Mouse (Mus musculus): ENCODE measurements around the gene Sgpl1. TPM values are rescaled to one million over a fixed set of nuclear protein-coding genes. Genes with fewer than 3 reads are reported as not detected.

Sgpl1 gene
- polyA plus RNA-seq, 1 experiment from 2014 or later = 119 TPM

DNA sequence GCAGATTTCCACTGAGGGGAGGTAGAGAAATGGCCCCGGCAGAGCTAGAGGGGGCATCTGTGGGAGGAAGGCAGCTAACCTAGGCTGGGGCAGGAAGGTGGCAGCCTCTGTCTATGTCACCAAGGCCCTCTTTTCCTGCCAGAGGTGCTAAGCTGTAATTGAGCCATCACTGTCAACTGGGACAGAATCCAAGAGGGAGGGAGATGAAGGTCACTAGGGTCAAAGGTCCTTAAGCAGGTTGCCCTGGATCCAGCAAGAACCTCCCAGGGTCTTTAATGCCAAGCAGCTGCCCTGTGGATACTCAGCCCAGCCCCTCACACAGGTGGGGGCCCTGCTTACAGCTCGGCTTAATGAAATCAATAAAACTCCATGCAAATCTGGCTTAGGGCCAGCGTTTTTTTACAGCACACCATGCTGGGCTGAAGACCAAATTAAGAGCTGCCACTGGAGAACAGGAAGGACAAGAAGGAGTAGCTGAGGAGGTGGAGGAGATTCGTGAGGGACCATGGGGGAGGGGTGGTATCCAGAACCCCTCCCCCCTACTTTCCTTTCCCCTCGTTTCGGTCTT is 87.9 kb downstream of the Sgpl1 start:
- no peak for TF ChIP-seq CTCF (IDR thresholded peaks at IDR 0.05; ENCODE audit: low read depth)
- no peak for ATAC-seq
- no peak overlapping the region for H3K4me2 ChIP-seq (replicated peaks; ENCODE audit: low read depth)
- WGBS = 32% methylated on average over 6 of the region's 6 CpGs
- no peaks in the 10 kb centered on the region; the same call in 1 of the 2 replicates for H3K4me1 ChIP-seq (replicated peaks; ENCODE audit: control insufficient read depth, insufficient read depth, low read length)
- no peaks in the 10 kb centered on the region for H3K9me3 ChIP-seq (ENCODE audit: control insufficient read depth)
- H3K4me3 ChIP-seq (ENCODE audit: low read depth, low read length) = no peak overlapping the region
- H3K27ac ChIP-seq (ENCODE audit: low read depth, low read length) = no peak overlapping the region
- no peaks in the 10 kb centered on the region for H3K27me3 ChIP-seq (replicated peaks; ENCODE audit: control insufficient read depth, insufficient read depth, low read length)
- no peak overlapping the region for H3K9ac ChIP-seq (ENCODE audit: low read depth, low read length)
- no peaks in the 10 kb centered on the region for H3K36me3 ChIP-seq (ENCODE audit: control insufficient read depth, insufficient read depth)

DNA sequence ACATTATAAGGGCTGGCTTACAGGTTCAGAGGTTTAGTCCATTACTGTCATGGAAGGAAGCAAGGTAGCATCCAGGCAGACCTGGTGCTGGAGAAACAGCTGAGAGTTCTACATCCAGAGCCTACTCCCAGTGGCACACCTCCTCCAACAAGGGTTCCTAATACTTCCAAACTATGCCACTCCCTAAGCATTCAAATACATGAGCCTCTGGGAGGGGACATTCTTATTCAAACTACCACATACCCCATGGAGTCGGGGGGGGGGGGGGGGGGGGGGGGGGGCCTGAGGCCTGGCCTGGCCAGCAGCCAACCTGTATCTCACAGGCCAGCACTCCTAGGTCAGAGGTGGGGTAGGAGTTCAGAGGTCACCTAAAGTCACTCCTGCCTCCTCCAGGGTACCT is 88.4 kb downstream of the Sgpl1 start:
- Histone ChIP-seq H3K4me3 (ENCODE audit: low read depth, low read length) (no peak overlapping the region), H3K27ac (ENCODE audit: low read depth, low read length) (no peak overlapping the region), H3K4me1 (replicated peaks; ENCODE audit: control insufficient read depth, insufficient read depth, low read length) (no peaks in the 10 kb centered on the region; the same call in 1 of the 2 replicates), H3K27me3 (replicated peaks; ENCODE audit: control insufficient read depth, insufficient read depth, low read length) (no peaks in the 10 kb centered on the region), H3K4me2 (replicated peaks; ENCODE audit: low read depth) (no peak overlapping the region), H3K9me3 (ENCODE audit: control insufficient read depth) (no peaks in the 10 kb centered on the region), H3K36me3 (ENCODE audit: control insufficient read depth, insufficient read depth) (no peaks in the 10 kb centered on the region), H3K9ac (ENCODE audit: low read depth, low read length) (no peak overlapping the region)
- WGBS = no CpG with 5 or more reads among the region's 1 CpGs
- ATAC-seq = no peak
- TF ChIP-seq CTCF (IDR thresholded peaks at IDR 0.05; ENCODE audit: low read depth) = no peak

DNA sequence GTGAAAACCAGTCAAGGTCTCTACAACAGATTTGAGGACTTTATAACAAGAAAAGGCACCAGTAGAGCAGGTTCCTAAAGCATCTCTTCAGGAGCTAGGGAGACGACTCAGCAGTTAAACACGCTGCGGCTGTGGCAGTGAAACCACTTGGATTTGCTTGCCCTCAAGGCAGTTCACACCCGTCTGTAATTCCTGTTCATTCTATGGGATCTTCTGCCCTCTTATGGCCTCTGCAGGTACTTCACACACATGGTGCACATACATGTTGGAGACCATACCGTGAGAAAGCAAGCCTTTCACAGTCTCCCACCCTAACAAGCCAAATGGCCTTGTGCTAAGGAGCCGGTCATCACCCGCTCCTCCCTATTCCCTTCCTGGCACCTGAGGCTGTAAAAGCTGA is 90.8 kb downstream of the Sgpl1 start:
- no peak for TF ChIP-seq CTCF (IDR thresholded peaks at IDR 0.05; ENCODE audit: low read depth)
- WGBS = 91% methylated on average over 7 of the region's 7 CpGs
- Histone ChIP-seq H3K4me2 (replicated peaks; ENCODE audit: low read depth) (no peak overlapping the region), H3K27me3 (replicated peaks; ENCODE audit: control insufficient read depth, insufficient read depth, low read length) (no peaks in the 10 kb centered on the region), H3K36me3 (ENCODE audit: control insufficient read depth, insufficient read depth) (no peaks in the 10 kb centered on the region), H3K4me1 (replicated peaks; ENCODE audit: control insufficient read depth, insufficient read depth, low read length) (no peaks in the 10 kb centered on the region; the same call in 1 of the 2 replicates), H3K27ac (ENCODE audit: low read depth, low read length) (no peak overlapping the region), H3K4me3 (ENCODE audit: low read depth, low read length) (no peak overlapping the region), H3K9ac (ENCODE audit: low read depth, low read length) (no peak overlapping the region), H3K9me3 (ENCODE audit: control insufficient read depth) (no peaks in the 10 kb centered on the region)
- ATAC-seq = no peak

DNA sequence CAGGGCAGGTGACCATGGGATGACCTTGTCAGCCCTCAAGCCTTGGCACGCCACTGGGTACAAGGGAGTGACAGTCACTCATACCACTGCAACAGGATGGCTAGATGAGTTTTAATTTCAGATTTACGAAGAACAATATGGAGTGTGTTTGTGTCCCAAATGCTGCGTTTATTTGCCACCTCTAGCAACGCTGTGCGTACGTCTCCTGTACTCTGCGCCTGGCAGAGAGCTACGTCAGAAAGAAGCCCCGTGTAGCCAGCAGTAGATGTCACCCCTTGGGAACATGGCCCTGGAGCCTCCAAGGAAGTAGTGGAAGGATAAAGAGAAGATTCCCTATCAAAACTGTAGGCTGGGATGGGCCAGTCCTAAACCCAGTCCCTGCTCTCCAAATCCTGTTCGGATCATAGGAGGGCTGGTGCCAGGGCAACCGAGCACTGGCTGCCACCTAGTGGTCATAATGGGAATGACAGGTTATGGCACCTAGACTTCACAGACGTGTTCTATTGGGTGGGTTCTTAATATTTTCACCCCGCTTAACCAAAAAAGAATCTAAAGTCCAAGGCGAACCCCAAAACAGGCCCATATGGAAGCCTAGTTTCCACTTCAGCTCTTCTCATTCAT is 95.4 kb downstream of the Sgpl1 start:
- no peak overlapping the region for H3K9ac ChIP-seq (ENCODE audit: low read depth, low read length)
- no peaks in the 10 kb centered on the region for H3K36me3 ChIP-seq (ENCODE audit: control insufficient read depth, insufficient read depth)
- no peak overlapping the region for H3K27ac ChIP-seq (ENCODE audit: low read depth, low read length)
- TF ChIP-seq CTCF (IDR thresholded peaks at IDR 0.05; ENCODE audit: low read depth) = peak; percentile 96
- H3K4me1 ChIP-seq (replicated peaks; ENCODE audit: control insufficient read depth, insufficient read depth, low read length) = no peaks in the 10 kb centered on the region
- WGBS = 59% methylated on average over 14 of the region's 14 CpGs
- H3K9me3 ChIP-seq (ENCODE audit: control insufficient read depth) = no peaks in the 10 kb centered on the region
- ATAC-seq = 0 out of 2 replicates have a peak, but pooled peaks have one; percentile 36
- no peaks in the 10 kb centered on the region for H3K27me3 ChIP-seq (replicated peaks; ENCODE audit: control insufficient read depth, insufficient read depth, low read length)
- no peak overlapping the region for H3K4me3 ChIP-seq (ENCODE audit: low read depth, low read length)
- H3K4me2 ChIP-seq (replicated peaks; ENCODE audit: low read depth) = no peak overlapping the region

Small RNAs within 50 kb of the gene (microRNA-seq; reads per million reads assigned to microRNA genes)
- not detected for gene Gm44308

Other genes with a start within 250 kb of the Sgpl1 start
- 116 and 122 TPM in 2 replicates for gene Pcbd1, start 58.4 kb downstream of the Sgpl1 start, polyA plus RNA-seq (2015; fragmentation: Nextera tagmentation; extraction: Ambion mirVana)
- not detected in 2 replicates for gene Tbata, start 24.3 kb upstream of the Sgpl1 start, polyA plus RNA-seq (2015; fragmentation: Nextera tagmentation; extraction: Ambion mirVana)
- 0.60 and 0.73 TPM in 2 replicates for gene Adamts14, start 125.7 kb upstream of the Sgpl1 start, polyA plus RNA-seq (2015; fragmentation: Nextera tagmentation; extraction: Ambion mirVana)
- not detected in 2 replicates for gene Prf1, start 150.1 kb upstream of the Sgpl1 start, polyA plus RNA-seq (2015; fragmentation: Nextera tagmentation; extraction: Ambion mirVana)
- gene Pald1, start 235.8 kb upstream of the Sgpl1 start, polyA plus RNA-seq (2015; fragmentation: Nextera tagmentation; extraction: Ambion mirVana) = 4.1 and 4.4 TPM in 2 replicates